Mouse (Mus musculus): Measurements from ENCODE around the gene Zbtb16. TPM values are rescaled to one million over a fixed set of nuclear protein-coding genes. Genes with fewer than 3 reads are reported as not detected.

Zbtb16 gene
- polyA plus RNA-seq, 1 experiment from 2014 or later, result 5.6 TPM

GRCm38 (mm10) chr9:48795095-48795494, 40.9 kb downstream of the Zbtb16 start:
- no peaks in the 10 kb centered on the region for H3K36me3 ChIP-seq (replicated peaks)
- no peaks in the 10 kb centered on the region for H3K9me3 ChIP-seq
- WGBS, result 11% methylated on average over 8 of the region's 8 CpGs
- H3K4me2 ChIP-seq, result no peak overlapping the region
- H3K4me1 ChIP-seq, result peaks cover 47% of the 10 kb centered on the region
- no peak for ATAC-seq (ENCODE audit: low FRiP score)
- H3K27ac ChIP-seq, result no peak overlapping the region
- no peak overlapping the region for H3K9ac ChIP-seq
- no peak overlapping the region for H3K4me3 ChIP-seq (replicated peaks)
- H3K27me3 ChIP-seq, result peaks cover 16% of the 10 kb centered on the region; the same call in 1 of the 2 replicates

GRCm38 (mm10) chr9:48794463-48794862, 41.6 kb downstream of the Zbtb16 start:
- H3K27me3 ChIP-seq, result peaks cover 19% of the 10 kb centered on the region; the same call in 1 of the 2 replicates
- H3K4me1 ChIP-seq, result peaks cover 47% of the 10 kb centered on the region
- WGBS, result 63% methylated on average over 2 of the region's 2 CpGs
- no peak for ATAC-seq (ENCODE audit: low FRiP score)
- H3K27ac ChIP-seq, result no peak overlapping the region
- H3K4me2 ChIP-seq, result no peak overlapping the region
- H3K9me3 ChIP-seq, result no peaks in the 10 kb centered on the region
- no peak overlapping the region for H3K4me3 ChIP-seq (replicated peaks)
- no peak overlapping the region for H3K9ac ChIP-seq
- no peaks in the 10 kb centered on the region for H3K36me3 ChIP-seq (replicated peaks)

- H3K9me3 ChIP-seq, result no peaks in the 10 kb centered on the region
- H3K4me3 ChIP-seq (replicated peaks), result no peak overlapping the region
- no peak overlapping the region for H3K27ac ChIP-seq
- ATAC-seq (ENCODE audit: low FRiP score), result no peak
- WGBS, result 38% methylated on average over 4 of the region's 4 CpGs
- H3K27me3 ChIP-seq, result peaks cover 19% of the 10 kb centered on the region; the same call in 1 of the 2 replicates
- no peaks in the 10 kb centered on the region for H3K36me3 ChIP-seq (replicated peaks)
- peaks cover 46% of the 10 kb centered on the region for H3K4me1 ChIP-seq
- no peak overlapping the region for H3K9ac ChIP-seq
- no peak overlapping the region for H3K4me2 ChIP-seq
These were observed 42.3 kb downstream of the Zbtb16 start for GRCm38 (mm10) chr9:48793638-48794188.

GRCm38 (mm10) chr9:48790575-48790974, 45.4 kb downstream of the Zbtb16 start:
- no peak for ATAC-seq (ENCODE audit: low FRiP score)
- Histone ChIP-seq H3K27ac (no peak overlapping the region), H3K9me3 (no peaks in the 10 kb centered on the region), H3K27me3 (peaks cover 19% of the 10 kb centered on the region; the same call in 1 of the 2 replicates), H3K4me3 (replicated peaks) (no peak overlapping the region), H3K4me2 (no peak overlapping the region), H3K4me1 (peaks cover 36% of the 10 kb centered on the region), H3K36me3 (replicated peaks) (no peaks in the 10 kb centered on the region), H3K9ac (no peak overlapping the region)
- 78% methylated on average over 10 of the region's 10 CpGs for WGBS

- WGBS, result 76% methylated on average over 9 of the region's 9 CpGs
- Histone ChIP-seq H3K9me3 (no peaks in the 10 kb centered on the region), H3K4me2 (no peak overlapping the region), H3K27ac (no peak overlapping the region), H3K36me3 (replicated peaks) (no peaks in the 10 kb centered on the region), H3K4me1 (peaks cover 20% of the 10 kb centered on the region; the same call in 1 of the 2 replicates), H3K4me3 (replicated peaks) (no peak overlapping the region), H3K27me3 (peaks cover 15% of the 10 kb centered on the region; the same call in 1 of the 2 replicates), H3K9ac (no peak overlapping the region)
- ATAC-seq (ENCODE audit: low FRiP score), result no peak
These were observed 48.1 kb downstream of the Zbtb16 start for GRCm38 (mm10) chr9:48787906-48788410.

GRCm38 (mm10) chr9:48787321-48787720, 48.7 kb downstream of the Zbtb16 start:
- no peak for ATAC-seq (ENCODE audit: low FRiP score)
- Histone ChIP-seq H3K27ac (no peak overlapping the region), H3K9ac (no peak overlapping the region), H3K9me3 (no peaks in the 10 kb centered on the region), H3K36me3 (replicated peaks) (no peaks in the 10 kb centered on the region), H3K27me3 (peaks cover 11% of the 10 kb centered on the region; the same call in 1 of the 2 replicates), H3K4me1 (peaks cover 25% of the 10 kb centered on the region; the same call in 1 of the 2 replicates), H3K4me3 (replicated peaks) (no peak overlapping the region), H3K4me2 (no peak overlapping the region)
- WGBS, result 61% methylated on average over 1 of the region's 1 CpGs

- H3K9me3 ChIP-seq, result no peaks in the 10 kb centered on the region
- peaks cover 23% of the 10 kb centered on the region; the same call in 1 of the 2 replicates for H3K4me1 ChIP-seq
- no peak overlapping the region for H3K4me3 ChIP-seq (replicated peaks)
- H3K9ac ChIP-seq, result no peak overlapping the region
- no peak overlapping the region for H3K27ac ChIP-seq
- H3K27me3 ChIP-seq, result 0 out of 2 replicates have a peak, but pooled peaks cover 7% of the 10 kb centered on the region
- WGBS, result 71% methylated on average over 6 of the region's 6 CpGs
- no peaks in the 10 kb centered on the region for H3K36me3 ChIP-seq (replicated peaks)
- ATAC-seq (ENCODE audit: low FRiP score), result no peak
- no peak overlapping the region for H3K4me2 ChIP-seq
These were observed 49.2 kb downstream of the Zbtb16 start for GRCm38 (mm10) chr9:48786814-48787213.

- no peak overlapping the region for H3K4me3 ChIP-seq (replicated peaks)
- peaks cover 16% of the 10 kb centered on the region; the same call in 1 of the 2 replicates for H3K4me1 ChIP-seq
- H3K27me3 ChIP-seq, result peaks cover 1% of the 10 kb centered on the region; the same call in 1 of the 2 replicates
- 84% methylated on average over 6 of the region's 6 CpGs for WGBS
- no peak for ATAC-seq (ENCODE audit: low FRiP score)
- H3K27ac ChIP-seq, result no peak overlapping the region
- H3K4me2 ChIP-seq, result no peak overlapping the region
- no peaks in the 10 kb centered on the region for H3K36me3 ChIP-seq (replicated peaks)
- no peaks in the 10 kb centered on the region for H3K9me3 ChIP-seq
- H3K9ac ChIP-seq, result no peak overlapping the region
These were observed 51.1 kb downstream of the Zbtb16 start for GRCm38 (mm10) chr9:48784937-48785336.

GRCm38 (mm10) chr9:48783292-48783691, 52.7 kb downstream of the Zbtb16 start:
- 54% methylated on average over 4 of the region's 4 CpGs for WGBS
- Histone ChIP-seq H3K4me3 (replicated peaks) (no peak overlapping the region), H3K4me2 (no peak overlapping the region), H3K27ac (no peak overlapping the region), H3K4me1 (peaks cover 19% of the 10 kb centered on the region; the same call in 1 of the 2 replicates), H3K9me3 (no peaks in the 10 kb centered on the region), H3K9ac (no peak overlapping the region), H3K36me3 (replicated peaks) (no peaks in the 10 kb centered on the region), H3K27me3 (no peaks in the 10 kb centered on the region; the same call in 1 of the 2 replicates)
- no peak for ATAC-seq (ENCODE audit: low FRiP score)

- no peak overlapping the region for H3K27ac ChIP-seq
- 56% methylated on average over 15 of the region's 15 CpGs for WGBS
- H3K4me3 ChIP-seq (replicated peaks), result no peak overlapping the region
- no peak overlapping the region for H3K4me2 ChIP-seq
- no peaks in the 10 kb centered on the region; the same call in 1 of the 2 replicates for H3K27me3 ChIP-seq
- ATAC-seq (ENCODE audit: low FRiP score), result no peak
- H3K36me3 ChIP-seq (replicated peaks), result no peaks in the 10 kb centered on the region
- H3K9me3 ChIP-seq, result no peaks in the 10 kb centered on the region
- no peak overlapping the region for H3K9ac ChIP-seq
- peaks cover 19% of the 10 kb centered on the region; the same call in 1 of the 2 replicates for H3K4me1 ChIP-seq
These were observed 53.5 kb downstream of the Zbtb16 start for GRCm38 (mm10) chr9:48782284-48783060.

- Histone ChIP-seq H3K27me3 (no peaks in the 10 kb centered on the region), H3K36me3 (replicated peaks) (no peaks in the 10 kb centered on the region), H3K4me1 (peaks cover 6% of the 10 kb centered on the region; the same call in 1 of the 2 replicates), H3K4me2 (no peak overlapping the region), H3K27ac (no peak overlapping the region), H3K9me3 (no peaks in the 10 kb centered on the region), H3K9ac (no peak overlapping the region), H3K4me3 (replicated peaks) (no peak overlapping the region)
- WGBS, result 91% methylated on average over 7 of the region's 7 CpGs
- ATAC-seq (ENCODE audit: low FRiP score), result no peak
These were observed 59.8 kb downstream of the Zbtb16 start for GRCm38 (mm10) chr9:48776268-48776667.

- no peak for ATAC-seq (ENCODE audit: low FRiP score)
- WGBS, result 65% methylated on average over 2 of the region's 2 CpGs
- Histone ChIP-seq H3K4me2 (no peak overlapping the region), H3K36me3 (replicated peaks) (no peaks in the 10 kb centered on the region), H3K4me1 (peaks cover 6% of the 10 kb centered on the region; the same call in 1 of the 2 replicates), H3K4me3 (replicated peaks) (no peak overlapping the region), H3K9me3 (no peaks in the 10 kb centered on the region), H3K27ac (no peak overlapping the region), H3K27me3 (no peaks in the 10 kb centered on the region), H3K9ac (no peak overlapping the region)
These were observed 60.5 kb downstream of the Zbtb16 start for GRCm38 (mm10) chr9:48775561-48775960.

All from forebrain, embryonic 12.5 days (tissue).